Mouse (Mus musculus) yolk sac, embryonic 10.5 days (tissue): Measurements from ENCODE around the gene Slc12a1.

Experiments
- DNase-seq: peaks from one replicate; pipeline ENCODE4 v3.0.0-alpha.2; 2017; ENCODE audit warnings: low spot score

Slc12a1 gene

GRCm38 (mm10) chr2:125208894-125209596 is 56.7 kb downstream of the Slc12a1 start:
- no peak for DNase-seq

GRCm38 (mm10) chr2:125211831-125212510 is 59.7 kb downstream of the Slc12a1 start:
- DNase-seq: no peak

- DNase-seq: peak; percentile 48
Measured at GRCm38 (mm10) chr2:125214592-125214991, 62.3 kb downstream of the Slc12a1 start.

- DNase-seq: no peak
Measured at GRCm38 (mm10) chr2:125217286-125217685, 65.0 kb downstream of the Slc12a1 start.

GRCm38 (mm10) chr2:125218566-125218965 is 66.3 kb downstream of the Slc12a1 start:
- no peak for DNase-seq

GRCm38 (mm10) chr2:125219268-125219667 is 67.0 kb downstream of the Slc12a1 start:
- no peak for DNase-seq

GRCm38 (mm10) chr2:125221673-125222072 is 69.4 kb downstream of the Slc12a1 start:
- no peak for DNase-seq

GRCm38 (mm10) chr2:125228472-125229409 is 76.4 kb downstream of the Slc12a1 start:
- no peak for DNase-seq

GRCm38 (mm10) chr2:125232183-125232582 is 79.9 kb downstream of the Slc12a1 start:
- DNase-seq: no peak

- DNase-seq: no peak
Measured at GRCm38 (mm10) chr2:125233537-125233936, 81.2 kb downstream of the Slc12a1 start.

- no peak for DNase-seq
Measured at GRCm38 (mm10) chr2:125234049-125234448, 81.7 kb downstream of the Slc12a1 start.

- DNase-seq: no peak
Measured at GRCm38 (mm10) chr2:125245545-125246285, 93.4 kb downstream of the Slc12a1 start.

GRCm38 (mm10) chr2:125246669-125247068 is 94.4 kb downstream of the Slc12a1 start:
- no peak for DNase-seq

GRCm38 (mm10) chr2:125247108-125247961 is 95.0 kb downstream of the Slc12a1 start, which contains the start of gene Dut:
Dut (plus strand) TSS chr2:125247190.
- peak; percentile 98 for DNase-seq

GRCm38 (mm10) chr2:125247962-125248235 is 95.6 kb downstream of the Slc12a1 start:
- no peak for DNase-seq

- DNase-seq: no peak
Measured at GRCm38 (mm10) chr2:125248256-125248655, 96.0 kb downstream of the Slc12a1 start.

- DNase-seq: no peak
Measured at GRCm38 (mm10) chr2:125249339-125249738, 97.0 kb downstream of the Slc12a1 start.

GRCm38 (mm10) chr2:125249874-125250273 is 97.6 kb downstream of the Slc12a1 start:
- no peak for DNase-seq

- no peak for DNase-seq
Measured at GRCm38 (mm10) chr2:125251781-125252180, 99.5 kb downstream of the Slc12a1 start.

GRCm38 (mm10) chr2:125252275-125252674 is 100.0 kb downstream of the Slc12a1 start:
- no peak for DNase-seq

- no peak for DNase-seq
Measured at GRCm38 (mm10) chr2:125253699-125254098, 101.4 kb downstream of the Slc12a1 start.
